Mouse (Mus musculus) thymus, adult 2 months (tissue): ENCODE data around the gene Prss35.

Experiments used
- CTCF ChIP-seq: fragments of 200-500 bp; IDR thresholded peaks from 2 replicates; pipeline ENCODE4 v1.5.1; 2012; ENCODE audit warnings: mild to moderate bottlenecking, control low read depth, low read length, moderate library complexity, borderline replicate concordance; ENCODE audit not compliant: control insufficient read depth, poor library complexity, insufficient read depth; ENCODE audit errors: extremely low read depth
- POLR2A ChIP-seq: fragments of 200-500 bp; IDR thresholded peaks from 2 replicates; pipeline ENCODE4 v1.6.1; 2012; ENCODE audit warnings: mild to moderate bottlenecking, low read length, control low read depth, moderate library complexity; ENCODE audit not compliant: control insufficient read depth, poor library complexity, insufficient read depth; ENCODE audit errors: extremely low read depth

- TF ChIP-seq POLR2A, result no peak
- no peak for TF ChIP-seq CTCF
Observed at GRCm38 (mm10) chr9:86720227-86720626, 23.2 kb upstream of the Prss35 start.
